Mouse (Mus musculus): ENCODE data around the gene Gpr6. TPM values are rescaled to one million over a fixed set of nuclear protein-coding genes. Genes with fewer than 3 reads are reported as not detected.
A peak's percentile ranks its signal among the peaks of the same experiment; 100 is the strongest.

The Gpr6 gene
- polyA plus RNA-seq (2021), result not detected

- DNase-seq (ENCODE audit: low read depth, low spot score) (no peak), ATAC-seq (no peak)
- in situ Hi-C loops (cut with MboI; ENCODE audit: low pct_unique_long_range_greater_than_20kb), result no loop called here
- peaks cover 45% of the 10 kb centered on the region for H3K27me3 ChIP-seq
- POLR2A ChIA-PET, result no interaction called here
- CTCF ChIA-PET, result no interaction called here
- TF ChIP-seq CTCF (IDR thresholded peaks at IDR 0.05), result no peak
Measured at GRCm38 (mm10) chr10:41072116-41072515, at the start of gene Gpr6. TSS of gene Gpr6 (minus strand) at chr10:41072285.

- no peak for ATAC-seq
- CTCF ChIA-PET, result no interaction called here
- in situ Hi-C loops (cut with MboI; ENCODE audit: low pct_unique_long_range_greater_than_20kb), result no loop called here
Measured at GRCm38 (mm10) chr10:41100060-41100459, 28.0 kb upstream of the Gpr6 start.

GRCm38 (mm10) chr10:41098137-41098536, 26.1 kb upstream of the Gpr6 start:
- ChIA-PET POLR2A (no interaction called here), CTCF (no interaction called here)
- no peak for DNase-seq (ENCODE audit: low read depth, low spot score)
- no peak for ATAC-seq
- TF ChIP-seq CTCF (IDR thresholded peaks at IDR 0.05), result no peak
- peaks cover 30% of the 10 kb centered on the region for H3K27me3 ChIP-seq
- in situ Hi-C loops (cut with MboI; ENCODE audit: low pct_unique_long_range_greater_than_20kb), result no loop called here

More at GRCm38 (mm10) chr10:41100060-41100459, 28.0 kb upstream of the Gpr6 start:
- POLR2A ChIA-PET, result no interaction called here
- H3K27me3 ChIP-seq, result peaks cover 31% of the 10 kb centered on the region
- DNase-seq (ENCODE audit: low read depth, low spot score), result no peak
- TF ChIP-seq CTCF (IDR thresholded peaks at IDR 0.05), result no peak

- POLR2A ChIA-PET, result no interaction called here
- ATAC-seq (no peak), DNase-seq (ENCODE audit: low read depth, low spot score) (no peak)
- peaks cover 6% of the 10 kb centered on the region for H3K27me3 ChIP-seq
- in situ Hi-C loops (cut with MboI; ENCODE audit: low pct_unique_long_range_greater_than_20kb), result no loop called here
- CTCF ChIA-PET, result no interaction called here
- no peak for TF ChIP-seq CTCF (IDR thresholded peaks at IDR 0.05)
Measured at GRCm38 (mm10) chr10:41088852-41089251, 16.8 kb upstream of the Gpr6 start.

GRCm38 (mm10) chr10:41071696-41072095, 389 bp downstream of the Gpr6 start:
- ChIA-PET CTCF (no interaction called here), POLR2A (no interaction called here)
- TF ChIP-seq CTCF (IDR thresholded peaks at IDR 0.05), result no peak
- in situ Hi-C loops (cut with MboI; ENCODE audit: low pct_unique_long_range_greater_than_20kb), result no loop called here
- no peak for DNase-seq (ENCODE audit: low read depth, low spot score)
- no peak for ATAC-seq
- H3K27me3 ChIP-seq, result peaks cover 42% of the 10 kb centered on the region

- peaks cover 37% of the 10 kb centered on the region for H3K27me3 ChIP-seq
- DNase-seq (ENCODE audit: low read depth, low spot score), result no peak
- in situ Hi-C loops (cut with MboI; ENCODE audit: low pct_unique_long_range_greater_than_20kb), result no loop called here
- ATAC-seq, result no peak
- ChIA-PET POLR2A (no interaction called here), CTCF (no interaction called here)
- TF ChIP-seq CTCF (IDR thresholded peaks at IDR 0.05), result no peak
Measured at GRCm38 (mm10) chr10:41070693-41071651, 1.1 kb downstream of the Gpr6 start.

- ATAC-seq, result no peak
- CTCF ChIA-PET, result no interaction called here
Measured at GRCm38 (mm10) chr10:41060250-41060831, 11.7 kb downstream of the Gpr6 start.

GRCm38 (mm10) chr10:41055581-41055980, 16.5 kb downstream of the Gpr6 start:
- TF ChIP-seq CTCF (IDR thresholded peaks at IDR 0.05), result no peak
- no peak for ATAC-seq
- ChIA-PET CTCF (no interaction called here), POLR2A (interaction anchor here (0.5 kb wide), 1 partner anchor 1367 kb away, joined by 3 read pairs; no protein-coding TSS in a partner anchor)
- H3K27me3 ChIP-seq, result peaks cover 19% of the 10 kb centered on the region
- DNase-seq (ENCODE audit: low read depth, low spot score), result peak; percentile 4
- in situ Hi-C loops (cut with MboI; ENCODE audit: low pct_unique_long_range_greater_than_20kb), result no loop called here

More at GRCm38 (mm10) chr10:41060250-41060831, 11.7 kb downstream of the Gpr6 start:
- H3K27me3 ChIP-seq, result peaks cover 25% of the 10 kb centered on the region
- in situ Hi-C loops (cut with MboI; ENCODE audit: low pct_unique_long_range_greater_than_20kb), result no loop called here
- POLR2A ChIA-PET, result no interaction called here
- TF ChIP-seq CTCF (IDR thresholded peaks at IDR 0.05), result no peak
- no peak for DNase-seq (ENCODE audit: low read depth, low spot score)

GRCm38 (mm10) chr10:41054005-41054404, 18.1 kb downstream of the Gpr6 start:
- TF ChIP-seq CTCF (IDR thresholded peaks at IDR 0.05), result no peak
- peaks cover 11% of the 10 kb centered on the region for H3K27me3 ChIP-seq
- ATAC-seq, result no peak
- POLR2A ChIA-PET, result no interaction called here
- in situ Hi-C loops (cut with MboI; ENCODE audit: low pct_unique_long_range_greater_than_20kb), result no loop called here
- CTCF ChIA-PET, result no interaction called here
- no peak for DNase-seq (ENCODE audit: low read depth, low spot score)

GRCm38 (mm10) chr10:41042272-41042671, 29.8 kb downstream of the Gpr6 start:
- no peak for TF ChIP-seq CTCF (IDR thresholded peaks at IDR 0.05)
- no peak for DNase-seq (ENCODE audit: low read depth, low spot score)
- ChIA-PET CTCF (no interaction called here), POLR2A (no interaction called here)
- no peak for ATAC-seq
- H3K27me3 ChIP-seq, result peaks cover 7% of the 10 kb centered on the region
- in situ Hi-C loops (cut with MboI; ENCODE audit: low pct_unique_long_range_greater_than_20kb), result no loop called here

GRCm38 (mm10) chr10:41041478-41041877, 30.6 kb downstream of the Gpr6 start:
- ChIA-PET POLR2A (no interaction called here), CTCF (no interaction called here)
- in situ Hi-C loops (cut with MboI; ENCODE audit: low pct_unique_long_range_greater_than_20kb), result no loop called here

More at GRCm38 (mm10) chr10:41041478-41041877, 30.6 kb downstream of the Gpr6 start:
- DNase-seq (ENCODE audit: low read depth, low spot score) (no peak), ATAC-seq (no peak)
- peaks cover 7% of the 10 kb centered on the region for H3K27me3 ChIP-seq
- TF ChIP-seq CTCF (IDR thresholded peaks at IDR 0.05), result no peak

Data from Patski (cell line).